Mouse (Mus musculus) heart, postnatal 0 days (tissue): ENCODE data around the gene Tex2. TPM values are rescaled to one million over a fixed set of nuclear protein-coding genes. Genes with fewer than 3 reads are reported as not detected.
"Not testable (repeated sequence)": the region's sequence is repeated elsewhere in the genome, so short reads cannot be mapped to it uniquely, and the experiment has no call there.

ENCODE experiments used
- ATAC-seq: fragments of 200-750 bp; cut with Nextera tagmentation; 2 replicates; pipeline ENCODE4 v1.8.0; 2017; ENCODE audit warnings: low read depth, moderate number of reproducible peaks, moderate library complexity; ENCODE audit not compliant: insufficient read depth
- DNase-seq: peaks from one replicate; pipeline ENCODE4 v3.0.0-alpha.2; 2016; ENCODE audit warnings: low spot score
- H3K27ac ChIP-seq: fragments of 300-500 bp; sonication (generic); 2 replicates; pipeline ENCODE4 v1.5.1; 2014; ENCODE audit warnings: low read depth, mild to moderate bottlenecking
- H3K27me3 ChIP-seq: fragments of 300-500 bp; sonication (generic); 2 replicates; pipeline ENCODE4 v1.6.1; 2014; ENCODE audit warnings: low read length, mixed read lengths; ENCODE audit not compliant: control insufficient read depth, insufficient read depth
- H3K36me3 ChIP-seq: fragments of 300-500 bp; sonication (generic); replicated peaks from 2 replicates; pipeline ENCODE4 v1.6.1; 2014; ENCODE audit warnings: low read length, mixed read lengths; ENCODE audit not compliant: control insufficient read depth, insufficient read depth
- H3K4me1 ChIP-seq: fragments of 300-500 bp; sonication (generic); 2 replicates; pipeline ENCODE4 v1.6.1; 2014; ENCODE audit warnings: antibody characterized with exemption; ENCODE audit not compliant: control insufficient read depth, insufficient read depth
- H3K4me2 ChIP-seq: fragments of 300-500 bp; sonication (generic); 2 replicates; pipeline ENCODE4 v1.6.1; 2014; ENCODE audit warnings: low read depth, mild to moderate bottlenecking, low read length, moderate library complexity
- H3K4me3 ChIP-seq: fragments of 300-500 bp; sonication (generic); 2 replicates; pipeline ENCODE4 v1.5.1; 2014; ENCODE audit warnings: low read depth, low read length
- H3K9ac ChIP-seq: fragments of 300-500 bp; sonication (generic); replicated peaks from 2 replicates; pipeline ENCODE4 v1.6.1; 2014; ENCODE audit warnings: low read depth, low read length, mixed read lengths
- H3K9me3 ChIP-seq: fragments of 300-500 bp; sonication (generic); replicated peaks from 2 replicates; pipeline ENCODE4 v1.6.1; 2016; ENCODE audit warnings: low read length; ENCODE audit not compliant: control insufficient read depth
- CTCF ChIP-seq: IDR thresholded peaks from 2 replicates; pipeline ENCODE4 v1.5.1; 2016; ENCODE audit warnings: antibody characterized with exemption, control low read depth, low read depth
- EP300 ChIP-seq: IDR thresholded peaks from 2 replicates; pipeline ENCODE4 v1.6.1; 2016; ENCODE audit warnings: antibody characterized with exemption, low read depth
- WGBS: fragments of 180-500 bp; shearing (Covaris S2); extraction: QIAGEN DNeasy Blood & Tissue Kit; methylation state at CpG from one replicate; pipeline ENCODE4 v1.1.7; 2014; 5-methylcytosine and 5-hydroxymethylcytosine counted together
- polyA plus RNA-seq: library from polyadenylated mRNA; unstranded; fragments of >200 nt; fragmentation: Nextera tagmentation; extraction: Ambion mirVana; gene quantifications from 2 replicates; pipeline ENCODE4 v1.2.1, GENCODE M21; 2015
- total RNA-seq: library from RNA; depleted of rRNA; stranded (reverse); fragments of >200 nt; gene quantifications from 2 replicates; pipeline ENCODE4 v1.2.3, GENCODE M21; 2014; ENCODE audit warnings: low replicate concordance

Tex2 gene
- total and polyA plus RNA-seq, 2 experiments from 2014 or later: 14.0 to 37.4 TPM

- peak overlapping the region; percentile 36; the same call in 1 of the 2 replicates for H3K4me2 ChIP-seq
- no peak overlapping the region for H3K4me3 ChIP-seq
- no peaks in the 10 kb centered on the region for H3K27me3 ChIP-seq
- ATAC-seq: peak; percentile 61
- peak overlapping the region; percentile 94 for H3K27ac ChIP-seq
- DNase-seq: peak; percentile 73
- H3K36me3 ChIP-seq: peaks cover 6% of the 10 kb centered on the region
- H3K4me1 ChIP-seq: peaks cover 20% of the 10 kb centered on the region
- TF ChIP-seq EP300 (peak; percentile 46; the same call in 1 of the 2 replicates), CTCF (no peak)
- H3K9me3 ChIP-seq: no peaks in the 10 kb centered on the region
- peak overlapping the region; percentile 45; the same call in 1 of the 2 replicates for H3K9ac ChIP-seq
- WGBS: 14% methylated on average over 14 of the region's 14 CpGs
Measured at GRCm38 (mm10) chr11:106658051-106658880, 45.0 kb upstream of the Tex2 start.

- not testable (repeated sequence) for H3K36me3 ChIP-seq, H3K27me3 ChIP-seq, H3K9me3 ChIP-seq, DNase-seq, H3K4me3 ChIP-seq, H3K4me2 ChIP-seq, H3K9ac ChIP-seq, ATAC-seq
- 74% methylated on average over 5 of the region's 5 CpGs for WGBS
- H3K27ac ChIP-seq: peak overlapping the region; percentile 94; the same call in 1 of the 2 replicates
- peaks cover 20% of the 10 kb centered on the region for H3K4me1 ChIP-seq
Measured at GRCm38 (mm10) chr11:106656896-106657498, 43.8 kb upstream of the Tex2 start.

DNA sequence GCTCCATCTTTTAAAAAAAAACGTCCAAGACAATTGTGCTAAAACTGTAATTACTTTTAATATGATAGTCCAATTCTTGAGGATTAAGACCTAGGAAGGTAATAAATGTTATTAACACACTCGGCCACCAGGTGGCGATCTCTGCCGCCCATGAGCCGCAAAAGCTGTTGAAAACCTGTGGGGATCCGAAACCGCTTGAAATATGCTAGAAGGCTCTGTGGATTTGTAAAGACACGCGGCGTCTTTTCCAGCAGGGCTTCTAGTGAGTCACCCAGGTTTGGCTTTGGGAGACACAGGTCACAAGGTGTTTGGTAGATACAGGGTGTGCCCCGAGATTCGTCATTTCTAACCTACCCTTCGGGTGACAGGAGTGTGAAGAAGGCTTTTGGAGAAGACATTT, 35.1 kb upstream of the Tex2 start:
- no peak overlapping the region for H3K4me3 ChIP-seq
- ATAC-seq (no peak), DNase-seq (peak; percentile 58)
- H3K9me3 ChIP-seq: no peaks in the 10 kb centered on the region; the same call in 1 of the 2 replicates
- no peaks in the 10 kb centered on the region for H3K36me3 ChIP-seq
- no peak overlapping the region for H3K9ac ChIP-seq
- no peaks in the 10 kb centered on the region for H3K27me3 ChIP-seq
- 23% methylated on average over 13 of the region's 13 CpGs for WGBS
- TF ChIP-seq CTCF: peak; percentile 78
- TF ChIP-seq EP300: no peak
- no peak overlapping the region for H3K4me2 ChIP-seq
- no peak overlapping the region for H3K27ac ChIP-seq
- no peaks in the 10 kb centered on the region for H3K4me1 ChIP-seq

GRCm38 (mm10) chr11:106642966-106643637, 29.9 kb upstream of the Tex2 start:
- DNase-seq (no peak), ATAC-seq (no peak)
- no peak overlapping the region for H3K4me3 ChIP-seq
- 80% methylated on average over 8 of the region's 8 CpGs for WGBS
- no peak overlapping the region for H3K9ac ChIP-seq
- peaks cover 4% of the 10 kb centered on the region; the same call in 1 of the 2 replicates for H3K4me1 ChIP-seq
- no peaks in the 10 kb centered on the region for H3K36me3 ChIP-seq
- H3K27ac ChIP-seq: no peak overlapping the region
- H3K4me2 ChIP-seq: no peak overlapping the region
- H3K9me3 ChIP-seq: no peaks in the 10 kb centered on the region; the same call in 1 of the 2 replicates
- no peaks in the 10 kb centered on the region for H3K27me3 ChIP-seq
- no peak for TF ChIP-seq CTCF
- no peak for TF ChIP-seq EP300

GRCm38 (mm10) chr11:106641580-106641979, 28.4 kb upstream of the Tex2 start:
- Histone ChIP-seq H3K4me1 (peaks cover 4% of the 10 kb centered on the region; the same call in 1 of the 2 replicates), H3K4me3 (no peak overlapping the region), H3K27ac (no peak overlapping the region), H3K27me3 (no peaks in the 10 kb centered on the region), H3K9ac (no peak overlapping the region), H3K4me2 (no peak overlapping the region), H3K36me3 (no peaks in the 10 kb centered on the region), H3K9me3 (no peaks in the 10 kb centered on the region; the same call in 1 of the 2 replicates)
- ATAC-seq (no peak), DNase-seq (no peak)
- TF ChIP-seq CTCF (no peak), EP300 (no peak)
- WGBS: 52% methylated on average over 1 of the region's 1 CpGs
